Mouse (Mus musculus) embryonic facial prominence, embryonic 11.5 days (tissue): ENCODE measurements around the gene Bdh1. TPM values are rescaled to one million over a fixed set of nuclear protein-coding genes. Genes with fewer than 3 reads are reported as not detected.

Experiments used
- polyA plus RNA-seq: library from polyadenylated mRNA; unstranded; fragments of >200 nt; fragmentation: Nextera tagmentation; extraction: Ambion mirVana; gene quantifications from 2 replicates; pipeline ENCODE4 v1.2.1, GENCODE M21; 2014

Bdh1 gene
- polyA plus RNA-seq, 1 experiment from 2014 or later: 18.8 TPM

Other genes starting within 250 kb of the Bdh1 start
- gene Acap2, start 221.0 kb upstream of the Bdh1 start, polyA plus RNA-seq: 21.2 and 25.4 TPM in 2 replicates
- gene Ppp1r2, start 147.0 kb upstream of the Bdh1 start, polyA plus RNA-seq: 89.5 and 98.4 TPM in 2 replicates
- gene Apod, start 107.5 kb upstream of the Bdh1 start, polyA plus RNA-seq: 13.2 and 13.5 TPM in 2 replicates
- 29.0 and 31.1 TPM in 2 replicates for gene Dlg1, start 241.2 kb downstream of the Bdh1 start, polyA plus RNA-seq